Mouse (Mus musculus) hindbrain, embryonic 14.5 days (tissue): ENCODE data around the gene Rimklb. TPM values are rescaled to one million over a fixed set of nuclear protein-coding genes. Genes with fewer than 3 reads are reported as not detected.
"Not testable (repeated sequence)": the region's sequence is repeated elsewhere in the genome, so short reads cannot be mapped to it uniquely, and the experiment has no call there.

Experiments
- ATAC-seq: fragments of 200-750 bp; cut with Nextera tagmentation; 2 replicates; pipeline ENCODE4 v1.8.0; 2017; ENCODE audit warnings: moderate number of reproducible peaks, mild to moderate bottlenecking, moderate TSS enrichment, moderate library complexity; ENCODE audit not compliant: low FRiP score
- DNase-seq: peaks from one replicate; pipeline ENCODE4 v3.0.0-alpha.2; 2015; ENCODE audit warnings: low spot score
- H3K27ac ChIP-seq: fragments of 300-500 bp; sonication (generic); 2 replicates; pipeline ENCODE4 v1.5.1; 2014; ENCODE audit warnings: mild to moderate bottlenecking, moderate library complexity
- H3K27me3 ChIP-seq: fragments of 300-500 bp; sonication (generic); 2 replicates; pipeline ENCODE4 v1.6.1; 2014; ENCODE audit warnings: mild to moderate bottlenecking, low read length, mixed read lengths; ENCODE audit not compliant: control insufficient read depth, insufficient read depth
- H3K36me3 ChIP-seq: fragments of 300-500 bp; sonication (generic); replicated peaks from 2 replicates; pipeline ENCODE4 v1.6.1; 2014; ENCODE audit not compliant: control insufficient read depth, insufficient read depth
- H3K4me1 ChIP-seq: fragments of 300-500 bp; sonication (generic); replicated peaks from 2 replicates; pipeline ENCODE4 v1.6.1; 2014; ENCODE audit warnings: antibody characterized with exemption, low read length, mixed read lengths; ENCODE audit not compliant: control insufficient read depth, insufficient read depth
- H3K4me2 ChIP-seq: fragments of 300-500 bp; sonication (generic); replicated peaks from 2 replicates; pipeline ENCODE4 v1.6.1; 2014; ENCODE audit warnings: mild to moderate bottlenecking, moderate library complexity
- H3K4me3 ChIP-seq: fragments of 300-500 bp; sonication (generic); replicated peaks from 2 replicates; pipeline ENCODE4 v1.5.1; 2014; ENCODE audit warnings: mild to moderate bottlenecking, low read length
- H3K9ac ChIP-seq: fragments of 300-500 bp; sonication (generic); 2 replicates; pipeline ENCODE4 v1.6.1; 2014
- H3K9me3 ChIP-seq: fragments of 300-500 bp; sonication (generic); 2 replicates; pipeline ENCODE4 v1.6.1; 2016; ENCODE audit warnings: low read length; ENCODE audit not compliant: control insufficient read depth
- WGBS: fragments of 180-500 bp; shearing (Covaris S2); extraction: QIAGEN DNeasy Blood & Tissue Kit; methylation state at CpG from one replicate; pipeline ENCODE4 v1.1.7; 2014; 5-methylcytosine and 5-hydroxymethylcytosine counted together
- polyA plus RNA-seq: library from polyadenylated mRNA; unstranded; fragments of >200 nt; fragmentation: Nextera tagmentation; extraction: Ambion mirVana; gene quantifications from 2 replicates; pipeline ENCODE4 v1.2.1, GENCODE M21; 2014

Gene Rimklb
- 127 and 145 TPM in 2 replicates for polyA plus RNA-seq

- Histone ChIP-seq H3K36me3 (no peaks in the 10 kb centered on the region), H3K27ac (no peak within 1 kb of the TSS), H3K9ac (no peak within 1 kb of the TSS), H3K9me3 (no peaks in the 10 kb centered on the region), H3K4me1 (peaks cover 19% of the 10 kb centered on the region), H3K4me2 (no peak within 1 kb of the TSS), H3K27me3 (no peaks in the 10 kb centered on the region), H3K4me3 (no peak within 1 kb of the TSS)
- no peak for ATAC-seq
- WGBS = 81% methylated on average over 5 of the region's 5 CpGs
- DNase-seq = no peak
Measured at GRCm38 (mm10) chr6:122498661-122499060, at the start of gene Rimklb. Gene Rimklb (minus strand): TSS chr6:122498761.

GRCm38 (mm10) chr6:122545948-122546347 is 47.4 kb upstream of the Rimklb start:
- Histone ChIP-seq H3K27ac (no peak overlapping the region), H3K36me3 (no peaks in the 10 kb centered on the region), H3K27me3 (no peaks in the 10 kb centered on the region), H3K9me3 (no peaks in the 10 kb centered on the region), H3K9ac (no peak overlapping the region), H3K4me3 (no peak overlapping the region), H3K4me1 (no peaks in the 10 kb centered on the region), H3K4me2 (no peak overlapping the region)
- WGBS = 84% methylated on average over 10 of the region's 10 CpGs
- no peak for DNase-seq
- no peak for ATAC-seq

GRCm38 (mm10) chr6:122545289-122545882 is 46.8 kb upstream of the Rimklb start:
- WGBS = 82% methylated on average over 9 of the region's 9 CpGs
- Histone ChIP-seq H3K4me1 (no peaks in the 10 kb centered on the region), H3K4me3 (no peak overlapping the region), H3K27ac (no peak overlapping the region), H3K27me3 (no peaks in the 10 kb centered on the region), H3K9ac (no peak overlapping the region), H3K9me3 (no peaks in the 10 kb centered on the region), H3K4me2 (no peak overlapping the region), H3K36me3 (no peaks in the 10 kb centered on the region)
- DNase-seq (no peak), ATAC-seq (no peak)

- Histone ChIP-seq H3K4me1 (no peaks in the 10 kb centered on the region), H3K4me3 (no peak overlapping the region), H3K4me2 (no peak overlapping the region), H3K9ac (no peak overlapping the region), H3K27me3 (no peaks in the 10 kb centered on the region), H3K36me3 (no peaks in the 10 kb centered on the region), H3K9me3 (no peaks in the 10 kb centered on the region), H3K27ac (no peak overlapping the region)
- DNase-seq (no peak), ATAC-seq (no peak; the same call in 1 of the 2 replicates)
- 96% methylated on average over 1 of the region's 1 CpGs for WGBS
Measured at GRCm38 (mm10) chr6:122544672-122545071, 46.1 kb upstream of the Rimklb start.

GRCm38 (mm10) chr6:122543574-122543973 is 45.0 kb upstream of the Rimklb start:
- Histone ChIP-seq H3K27ac (no peak overlapping the region), H3K4me1 (no peaks in the 10 kb centered on the region), H3K4me3 (no peak overlapping the region), H3K36me3 (no peaks in the 10 kb centered on the region), H3K27me3 (no peaks in the 10 kb centered on the region), H3K4me2 (no peak overlapping the region), H3K9ac (no peak overlapping the region), H3K9me3 (no peaks in the 10 kb centered on the region)
- ATAC-seq = no peak
- WGBS = 84% methylated on average over 5 of the region's 5 CpGs
- DNase-seq = no peak

GRCm38 (mm10) chr6:122542459-122542858 is 43.9 kb upstream of the Rimklb start:
- H3K36me3 ChIP-seq, H3K9ac ChIP-seq, H3K27me3 ChIP-seq, H3K4me1 ChIP-seq, H3K4me3 ChIP-seq, ATAC-seq, H3K4me2 ChIP-seq, H3K9me3 ChIP-seq, DNase-seq, H3K27ac ChIP-seq: not testable (repeated sequence)
- 81% methylated on average over 5 of the region's 5 CpGs for WGBS

- H3K27me3 ChIP-seq = no peaks in the 10 kb centered on the region
- no peaks in the 10 kb centered on the region for H3K4me1 ChIP-seq
- H3K4me2 ChIP-seq = no peak overlapping the region
- no peak for ATAC-seq
- no peak overlapping the region for H3K4me3 ChIP-seq
- no peak overlapping the region for H3K9ac ChIP-seq
- no peaks in the 10 kb centered on the region for H3K36me3 ChIP-seq
- 65% methylated on average over 9 of the region's 9 CpGs for WGBS
- H3K27ac ChIP-seq = no peak overlapping the region
- no peak for DNase-seq
- H3K9me3 ChIP-seq = peaks cover 5% of the 10 kb centered on the region; the same call in 1 of the 2 replicates
Measured at GRCm38 (mm10) chr6:122539564-122539963, 41.0 kb upstream of the Rimklb start.

GRCm38 (mm10) chr6:122534032-122534431 is 35.5 kb upstream of the Rimklb start:
- DNase-seq (no peak), ATAC-seq (no peak)
- Histone ChIP-seq H3K9ac (no peak overlapping the region), H3K4me1 (no peaks in the 10 kb centered on the region), H3K27ac (no peak overlapping the region), H3K27me3 (no peaks in the 10 kb centered on the region), H3K4me2 (no peak overlapping the region), H3K36me3 (no peaks in the 10 kb centered on the region), H3K9me3 (peaks cover 5% of the 10 kb centered on the region; the same call in 1 of the 2 replicates), H3K4me3 (no peak overlapping the region)
- 19% methylated on average over 3 of the region's 3 CpGs for WGBS

- ATAC-seq = no peak
- no peak overlapping the region for H3K9ac ChIP-seq
Measured at GRCm38 (mm10) chr6:122532883-122533302, 34.3 kb upstream of the Rimklb start.

More at GRCm38 (mm10) chr6:122532883-122533302, 34.3 kb upstream of the Rimklb start:
- no peak for DNase-seq
- H3K27ac ChIP-seq = no peak overlapping the region
- H3K4me2 ChIP-seq = peak overlapping the region; percentile 33
- no peaks in the 10 kb centered on the region for H3K36me3 ChIP-seq
- no peak overlapping the region for H3K4me3 ChIP-seq
- H3K9me3 ChIP-seq = no peaks in the 10 kb centered on the region
- H3K27me3 ChIP-seq = no peaks in the 10 kb centered on the region
- no peaks in the 10 kb centered on the region for H3K4me1 ChIP-seq
- WGBS = 8% methylated on average over 4 of the region's 4 CpGs
